Mouse (Mus musculus) neural tube, embryonic 10.5 days (tissue): ENCODE measurements around the gene Tlr12.
"Not testable (repeated sequence)": the region's sequence is repeated elsewhere in the genome, so short reads cannot be mapped to it uniquely, and the experiment has no call there.

Experiments
- DNase-seq: peaks from one replicate; pipeline ENCODE4 v3.0.0-alpha.2; 2017; ENCODE audit warnings: low spot score; ENCODE audit errors: extremely low spot score

The Tlr12 gene

GRCm38 (mm10) chr4:128618246-128618911, at the start of gene Tlr12:
TSS of gene Tlr12 (minus strand) at chr4:128618619.
- no peak for DNase-seq

DNA sequence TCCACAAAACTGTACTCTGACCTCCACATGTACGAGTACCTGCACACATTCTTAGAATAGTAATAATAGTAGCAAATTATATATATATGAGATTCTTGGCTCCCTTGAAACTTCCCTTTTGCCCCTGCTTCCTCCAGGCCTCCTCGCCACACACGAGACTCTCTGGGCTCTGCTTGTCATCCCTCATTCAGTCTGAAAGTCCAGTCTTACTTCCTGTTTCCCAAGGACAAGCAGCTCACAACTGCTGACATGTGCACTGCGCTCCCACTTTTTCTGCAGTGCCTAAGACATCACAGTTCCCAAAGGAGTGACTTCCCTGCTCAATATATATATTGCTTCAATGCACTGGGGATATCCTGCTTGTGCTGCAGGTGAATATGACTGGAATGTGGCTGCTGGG, 48.8 kb upstream of the Tlr12 start:
- DNase-seq, result not testable (repeated sequence)

DNA sequence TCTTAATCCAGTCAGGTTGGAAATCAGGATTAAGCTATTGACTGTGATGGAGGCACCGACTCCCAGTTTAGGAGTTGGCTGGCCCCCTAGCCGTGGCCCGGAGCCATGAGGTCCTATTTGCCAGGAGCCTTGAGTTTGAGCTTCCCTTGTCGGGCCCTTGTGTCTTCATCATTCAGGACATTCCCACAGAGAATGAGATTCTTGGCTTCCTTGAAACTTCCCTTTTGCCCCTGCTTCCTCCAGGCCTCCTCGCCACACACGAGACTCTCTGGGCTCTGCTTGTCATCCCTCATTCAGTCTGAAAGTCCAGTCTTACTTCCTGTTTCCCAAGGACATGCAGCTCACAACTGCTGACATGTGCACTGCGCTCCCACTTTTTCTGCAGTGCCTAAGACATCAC, 47.9 kb upstream of the Tlr12 start:
- not testable (repeated sequence) for DNase-seq

GRCm38 (mm10) chr4:128664002-128664401, 45.6 kb upstream of the Tlr12 start:
- no peak for DNase-seq

GRCm38 (mm10) chr4:128661063-128661462, 42.6 kb upstream of the Tlr12 start:
- DNase-seq, result no peak

DNA sequence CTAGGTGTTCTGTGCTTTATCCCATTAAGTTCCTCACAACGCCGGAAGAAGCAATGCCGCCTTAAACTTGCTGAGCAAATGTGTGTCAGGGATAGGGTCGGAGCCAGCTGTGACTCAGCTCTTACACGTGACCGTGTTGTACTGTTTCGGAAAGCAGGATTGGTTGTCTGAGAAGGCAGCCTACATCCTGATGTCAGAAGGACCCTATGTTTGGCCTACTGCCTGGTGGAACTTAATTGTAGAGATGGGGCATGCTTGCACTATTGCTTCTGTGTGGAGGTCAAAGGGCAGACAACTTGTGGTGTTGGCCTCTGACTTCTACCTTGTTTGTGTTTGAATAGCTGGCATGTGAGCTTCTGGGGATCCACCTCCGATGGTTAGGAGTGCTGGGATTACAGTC, 41.8 kb upstream of the Tlr12 start:
- no peak for DNase-seq

DNA sequence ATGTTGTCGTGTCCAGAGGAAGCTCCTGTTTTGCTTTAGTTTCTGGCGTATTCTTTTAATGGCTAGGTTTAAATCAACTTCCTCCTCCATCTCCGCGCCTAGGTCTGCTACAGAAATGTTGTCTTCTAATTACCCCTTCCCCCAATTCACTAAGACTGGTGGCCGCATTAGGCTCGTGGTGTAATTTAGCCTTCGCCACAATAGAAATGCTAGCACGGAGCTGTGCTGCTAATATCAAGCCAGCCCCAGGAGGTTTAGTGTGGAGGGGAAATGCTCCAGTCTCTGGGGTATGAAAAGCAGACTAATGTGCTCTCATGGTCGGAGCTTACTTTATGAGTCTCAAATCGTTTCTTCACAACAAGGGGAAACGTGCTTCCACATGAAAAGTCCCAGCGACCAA, 37.0 kb upstream of the Tlr12 start:
- no peak for DNase-seq

DNA sequence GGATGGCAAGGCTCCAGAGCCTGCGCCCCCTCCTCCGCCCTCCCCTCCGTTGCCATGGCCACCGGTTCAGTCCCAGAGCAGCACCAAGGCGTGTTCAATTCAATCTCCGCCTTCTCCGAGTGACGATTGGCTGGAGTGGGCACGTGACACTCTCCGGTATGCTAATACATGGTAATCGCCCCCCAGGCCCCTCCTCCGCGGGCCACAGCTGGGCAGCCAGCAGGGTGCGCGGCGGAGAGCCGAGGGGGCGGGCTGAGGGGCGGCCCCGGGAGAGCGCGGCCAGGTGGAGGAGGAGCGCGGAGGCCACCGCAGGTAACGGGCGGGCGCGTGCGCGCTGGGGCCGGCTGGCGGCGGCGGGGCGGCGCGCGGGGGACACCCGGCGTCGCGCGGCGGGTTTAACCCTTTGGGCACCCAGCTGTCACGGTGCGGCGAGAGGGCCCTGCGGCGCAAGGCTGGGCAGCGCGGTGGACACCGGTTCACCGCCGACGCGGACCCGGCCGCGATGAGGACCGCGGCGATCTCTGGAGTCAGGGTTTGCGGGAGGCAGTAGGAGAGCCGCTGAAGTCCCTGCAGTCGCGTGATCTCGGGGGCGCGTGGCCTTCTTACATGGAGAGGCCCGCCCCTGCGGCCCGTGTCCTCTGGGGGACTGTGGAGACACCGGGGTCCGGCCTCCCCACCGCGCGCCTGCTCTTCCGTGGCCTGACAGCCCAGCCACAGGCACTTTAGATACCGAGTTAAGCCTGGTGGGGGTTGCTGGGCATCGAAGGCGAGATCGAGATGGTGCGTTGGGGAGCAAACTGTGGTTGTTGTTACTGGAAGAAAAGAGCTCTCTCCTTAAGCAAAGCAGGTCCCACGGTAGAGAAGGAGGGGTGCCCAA, 36.3 kb upstream of the Tlr12 start, which contains the start of gene Phc2:
TSS of gene Phc2 (plus strand) at position 198 of the 877 bp plus-strand sequence.
- DNase-seq, result peak; percentile 95

GRCm38 (mm10) chr4:128652584-128653298, 34.3 kb upstream of the Tlr12 start:
- no peak for DNase-seq

DNA sequence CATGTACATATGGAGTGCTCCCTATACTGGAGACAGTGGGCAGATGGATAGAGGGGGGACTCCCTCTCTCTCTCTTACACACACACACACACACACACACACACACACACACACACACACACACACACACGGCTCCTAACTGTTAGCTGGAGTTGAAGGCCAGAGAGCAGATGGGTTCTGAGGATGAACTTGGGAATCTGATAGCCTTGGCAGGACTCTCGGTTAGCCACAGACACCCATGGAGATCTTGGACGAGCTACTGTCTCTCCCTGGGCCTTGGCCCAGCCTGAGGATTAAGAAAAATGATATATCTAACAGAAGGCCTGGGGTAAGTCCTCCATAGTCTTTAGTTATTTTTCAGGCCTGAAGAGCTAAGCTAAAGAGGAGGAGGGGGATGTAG, 33.1 kb upstream of the Tlr12 start:
- no peak for DNase-seq

DNA sequence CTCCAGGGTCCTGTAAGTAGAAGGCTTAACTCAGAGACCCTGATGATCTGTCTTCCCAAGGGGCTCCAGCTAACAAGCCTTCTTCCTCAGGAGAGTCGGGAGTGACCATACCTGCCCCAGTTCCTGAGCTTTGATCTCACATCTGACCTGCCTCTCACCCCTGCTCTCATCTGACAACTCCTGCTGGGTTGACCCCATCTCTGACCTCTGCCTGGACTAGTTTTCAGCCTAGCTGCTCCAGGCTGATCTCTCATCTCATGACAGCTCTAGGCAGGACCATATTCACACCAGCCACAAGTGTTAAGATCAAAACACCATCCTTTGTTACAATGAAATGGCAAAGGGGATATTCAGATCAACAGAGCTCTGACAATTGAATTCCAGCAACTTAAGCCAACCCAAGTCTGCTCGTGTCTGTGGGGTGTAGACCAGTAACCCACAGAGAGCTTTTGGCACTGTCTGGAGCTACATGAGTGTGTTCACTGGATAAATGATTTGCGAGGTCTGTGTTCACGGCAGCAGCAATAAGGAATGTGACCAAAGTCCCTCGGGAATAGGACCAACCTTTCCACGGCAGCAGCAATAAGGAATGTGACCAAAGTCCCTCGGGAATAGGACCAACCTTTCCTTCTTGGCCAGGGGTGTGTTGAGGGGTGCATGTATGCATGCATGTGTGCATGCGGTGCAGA, 30.3 kb upstream of the Tlr12 start:
- DNase-seq, result no peak

GRCm38 (mm10) chr4:128646762-128647161, 28.3 kb upstream of the Tlr12 start:
- DNase-seq, result no peak

DNA sequence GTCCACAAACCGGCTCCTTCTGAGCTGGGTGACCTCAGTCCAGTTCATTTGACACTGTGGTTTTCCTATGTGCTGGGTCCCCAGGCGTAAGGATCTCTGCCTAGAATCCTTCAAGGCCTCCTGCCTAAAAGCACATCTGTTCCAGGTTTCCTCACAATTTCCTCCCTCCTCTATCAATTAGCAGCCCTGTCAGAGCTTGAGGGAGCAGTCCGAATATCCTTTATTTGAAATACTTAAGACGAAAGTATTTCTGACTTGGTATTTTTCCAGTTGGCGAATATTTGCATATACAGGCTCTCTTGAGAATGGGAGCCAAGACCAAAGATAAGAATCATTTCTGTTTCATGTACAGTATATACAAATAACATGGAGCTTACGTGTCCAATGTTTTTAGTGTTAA, 27.5 kb upstream of the Tlr12 start:
- no peak for DNase-seq

- DNase-seq, result peak; percentile 42
Observed at GRCm38 (mm10) chr4:128641766-128642717, 23.6 kb upstream of the Tlr12 start.

DNA sequence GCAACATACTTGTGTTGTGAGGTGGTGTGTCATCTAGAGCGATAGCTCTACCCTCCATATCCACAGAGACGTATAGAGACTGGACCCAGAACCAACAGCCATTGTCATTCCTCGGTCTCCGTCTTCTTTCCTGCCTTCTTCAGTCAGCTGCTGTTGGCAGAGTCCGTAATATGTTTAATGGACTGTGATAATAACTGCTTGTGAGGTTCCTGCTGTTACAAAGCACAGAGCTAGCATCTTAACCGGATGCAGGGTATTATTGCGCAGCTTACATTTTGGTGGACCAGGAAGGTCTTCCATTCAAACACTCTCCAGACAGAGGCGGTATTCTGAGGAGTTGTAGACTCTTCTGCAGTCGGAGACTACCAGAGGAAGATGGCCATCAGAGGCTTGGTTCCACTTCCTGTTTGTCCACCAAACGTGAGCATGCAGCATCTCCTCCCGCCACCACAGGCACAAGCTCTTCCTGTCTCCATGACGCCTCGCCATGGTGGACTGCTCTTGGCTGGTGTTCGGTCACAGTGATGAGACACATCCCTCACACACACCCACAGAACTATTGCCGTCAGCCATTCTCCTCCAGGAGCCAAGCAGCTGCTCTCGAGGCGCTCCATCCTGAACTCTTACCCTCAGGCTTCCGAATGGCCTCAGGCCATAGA, 20.0 kb upstream of the Tlr12 start:
- no peak for DNase-seq

GRCm38 (mm10) chr4:128637250-128637649, 18.8 kb upstream of the Tlr12 start:
- DNase-seq, result no peak

GRCm38 (mm10) chr4:128635894-128636585, 17.6 kb upstream of the Tlr12 start:
- DNase-seq, result no peak

GRCm38 (mm10) chr4:128635451-128635850, 17.0 kb upstream of the Tlr12 start:
- no peak for DNase-seq

DNA sequence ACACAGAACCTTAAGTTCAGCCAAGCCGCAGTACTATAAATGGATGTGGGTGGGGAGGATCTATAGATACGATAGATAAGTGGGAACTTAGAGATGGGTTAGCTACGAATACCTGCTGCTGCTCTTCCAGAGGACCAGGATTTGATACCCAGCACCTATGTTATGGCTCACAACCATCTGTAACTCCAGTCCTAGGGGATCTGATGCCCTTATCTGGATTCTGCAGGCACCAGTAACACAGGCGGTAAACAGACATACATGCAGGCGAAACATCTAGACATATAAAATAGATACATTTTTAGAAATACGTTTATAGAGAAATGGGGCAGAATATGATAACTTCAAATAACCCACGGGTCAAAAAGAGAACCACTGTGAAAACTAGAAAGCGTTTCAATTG, 2.7 kb upstream of the Tlr12 start:
- DNase-seq, result no peak
